Mouse (Mus musculus) cerebral cortex, adult 2 months (tissue): ENCODE measurements around the gene Synpo2.

Experiments used
- WGBS: fragments of 180-500 bp; shearing (Covaris S2); methylation state at CpG from one replicate; pipeline ENCODE4 v1.1.7; 2018; 5-methylcytosine and 5-hydroxymethylcytosine counted together

The Synpo2 gene

DNA sequence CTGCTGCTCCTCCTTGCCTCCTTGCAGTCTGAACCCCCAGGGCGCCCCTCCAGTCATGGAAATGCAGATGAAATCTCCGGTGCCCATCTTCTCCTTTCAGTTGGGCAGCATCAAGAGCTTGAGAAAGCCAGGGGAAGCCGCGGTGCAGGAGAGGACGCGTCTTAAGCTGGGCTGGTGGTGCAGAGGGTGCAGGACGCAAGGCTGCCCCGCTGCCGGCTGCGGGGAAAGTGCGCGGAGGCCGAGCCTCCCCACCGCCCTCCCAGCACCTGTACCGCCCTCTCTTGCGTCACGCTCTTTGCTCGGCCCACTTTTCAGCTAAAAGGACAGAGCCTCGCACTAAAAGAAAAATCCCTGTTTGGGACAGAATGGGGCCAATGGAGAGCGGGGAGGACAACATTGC is at the start of gene Synpo2:
Synpo2 (minus strand) TSS at position 229 of the 400 bp plus-strand sequence.
- WGBS, result 1% methylated on average over 20 of the region's 20 CpGs

GRCm38 (mm10) chr3:123284284-123284683 is 48.3 kb upstream of the Synpo2 start:
- WGBS, result 96% methylated on average over 5 of the region's 5 CpGs

GRCm38 (mm10) chr3:123282866-123283615 is 47.1 kb upstream of the Synpo2 start:
- 93% methylated on average over 12 of the region's 12 CpGs for WGBS

DNA sequence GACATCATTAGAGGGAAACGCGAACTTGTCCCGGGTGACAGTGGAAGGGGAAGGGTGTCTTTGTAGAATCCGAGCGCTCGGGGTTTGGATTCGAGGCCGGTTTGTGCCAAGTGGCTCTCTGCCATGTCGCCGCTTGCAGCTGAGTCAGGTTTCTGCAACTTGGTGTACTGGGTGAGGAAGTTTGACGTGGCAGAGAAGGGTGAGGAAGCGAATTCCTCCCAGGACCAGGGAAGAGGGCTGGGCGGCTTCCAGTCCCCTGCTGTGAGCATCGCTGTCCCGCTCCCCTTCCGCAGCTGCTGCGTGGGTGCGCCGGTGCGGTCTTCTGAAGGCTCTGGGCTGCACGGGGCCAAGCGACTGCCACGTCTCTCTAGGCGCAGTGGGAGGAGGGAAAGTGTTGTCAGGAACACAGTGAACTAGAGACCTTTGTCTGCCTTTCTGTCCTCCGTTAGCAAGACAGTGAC is 31.8 kb upstream of the Synpo2 start:
- whole genome bisulfite sequencing, result under 1% methylated on average over 25 of the region's 25 CpGs

DNA sequence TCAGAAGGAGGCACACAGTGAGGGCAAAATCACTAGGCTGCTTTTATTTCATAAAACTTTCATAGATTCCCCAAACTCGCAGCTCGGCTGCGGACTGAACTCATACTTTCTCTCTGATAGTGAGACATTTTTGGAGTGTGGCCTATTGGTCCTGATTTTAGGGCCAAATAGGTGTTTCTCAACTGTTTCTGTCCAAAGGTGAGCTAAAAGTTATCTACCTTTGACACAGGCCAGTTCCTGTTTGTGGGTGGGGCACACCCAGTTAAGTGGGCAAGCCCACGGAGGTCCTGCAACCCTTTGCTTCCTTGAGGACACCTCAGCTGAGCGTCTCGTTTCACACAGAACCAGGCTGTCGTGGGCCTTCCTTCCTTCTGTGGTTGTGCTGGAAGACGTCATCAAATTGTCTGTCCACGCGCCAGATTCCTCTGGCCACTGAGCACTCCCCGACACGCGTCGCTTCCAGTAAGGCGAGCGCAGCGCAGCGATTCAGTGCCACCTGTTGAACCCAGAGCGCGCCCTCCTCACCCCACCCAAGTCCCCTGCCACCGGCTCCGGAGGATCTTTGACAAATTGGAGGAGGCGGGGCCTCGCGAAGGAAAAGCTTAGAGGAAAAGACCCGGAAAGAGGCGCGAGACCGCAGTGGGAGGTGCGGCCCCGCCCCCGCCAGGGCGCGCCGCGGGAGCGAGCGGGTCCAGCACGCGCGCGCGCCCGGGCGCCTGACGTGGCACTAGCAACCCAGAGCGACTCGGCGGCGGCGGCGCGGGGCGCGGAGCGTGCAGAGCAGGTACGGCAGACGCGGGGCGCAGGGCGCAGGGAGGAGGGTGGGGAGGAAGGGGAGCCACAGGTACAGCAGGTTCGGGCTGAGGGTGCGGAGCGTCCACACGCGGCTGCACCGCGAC is 31.1 kb upstream of the Synpo2 start, which contains the start of gene Sec24d:
Sec24d (plus strand) TSS at position 703 of the 899 bp plus-strand sequence.
- WGBS, result 2% methylated on average over 68 of the region's 68 CpGs

- 34% methylated on average over 6 of the region's 6 CpGs for WGBS
Observed at GRCm38 (mm10) chr3:123264706-123265105, 28.8 kb upstream of the Synpo2 start.

- 67% methylated on average over 4 of the region's 4 CpGs for WGBS
Observed at GRCm38 (mm10) chr3:123258709-123259108, 22.8 kb upstream of the Synpo2 start.

DNA sequence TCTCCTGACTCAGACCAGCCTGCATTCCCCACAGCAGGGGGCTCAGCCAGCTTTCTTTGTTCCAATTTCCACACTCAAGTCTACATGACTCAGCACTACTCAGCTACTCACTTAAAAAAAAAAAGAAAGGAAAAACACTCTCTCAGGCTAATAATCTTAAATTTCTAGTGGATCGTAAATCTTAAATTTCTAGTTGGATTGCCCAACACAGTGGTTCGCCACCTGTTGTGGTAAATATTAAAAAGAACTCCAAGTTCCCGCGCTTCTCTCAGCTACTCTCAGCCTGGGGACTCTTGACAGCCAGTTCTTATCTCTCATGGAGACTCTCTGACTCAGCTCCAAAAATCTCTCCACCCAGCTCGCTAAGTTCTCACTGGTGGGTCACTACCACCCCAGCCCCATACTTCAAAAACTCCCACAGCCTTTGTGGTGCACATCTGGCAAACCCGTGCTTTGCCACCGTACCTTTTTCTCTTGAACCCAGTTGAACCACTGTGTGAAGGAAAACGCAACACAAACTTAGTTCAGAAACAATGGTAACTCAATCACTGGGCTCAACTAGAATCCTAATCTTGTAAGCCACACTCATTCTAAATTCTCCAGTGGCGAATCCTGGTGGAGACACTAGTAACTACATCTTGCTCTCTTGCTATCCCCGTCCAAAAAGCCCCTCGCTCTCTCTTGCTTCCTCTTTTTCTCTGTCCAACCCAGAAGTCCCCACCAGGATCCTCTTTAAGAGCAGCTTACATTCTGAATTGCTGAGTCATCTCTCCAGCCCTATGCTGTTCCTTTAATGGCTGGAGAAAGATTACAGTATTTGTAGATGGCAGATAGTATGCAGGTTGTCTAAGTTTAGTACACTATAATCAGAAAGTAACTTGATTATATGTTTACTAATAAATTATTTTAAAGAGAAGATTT is 20.5 kb upstream of the Synpo2 start:
- WGBS, result 86% methylated on average over 11 of the region's 11 CpGs

DNA sequence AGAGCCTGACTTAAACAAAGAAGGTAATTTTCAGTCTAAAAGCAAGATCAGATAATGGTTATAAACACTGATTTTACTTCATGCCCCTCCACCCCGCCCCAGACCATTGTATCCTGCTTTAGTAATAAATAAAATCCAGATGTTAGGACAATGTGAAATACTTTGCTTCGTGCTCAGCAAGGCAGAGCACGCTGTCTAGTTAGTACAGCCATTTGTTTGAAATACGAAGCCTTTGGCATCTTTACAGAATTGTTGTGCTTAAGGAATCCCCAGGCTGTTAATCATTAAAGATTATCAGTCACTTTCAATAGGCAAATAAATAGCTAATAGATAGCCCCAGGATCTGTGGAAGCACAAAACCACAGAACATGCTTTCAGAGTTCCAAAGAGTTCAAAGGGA is 9.7 kb upstream of the Synpo2 start:
- 66% methylated on average over 4 of the region's 4 CpGs for WGBS

DNA sequence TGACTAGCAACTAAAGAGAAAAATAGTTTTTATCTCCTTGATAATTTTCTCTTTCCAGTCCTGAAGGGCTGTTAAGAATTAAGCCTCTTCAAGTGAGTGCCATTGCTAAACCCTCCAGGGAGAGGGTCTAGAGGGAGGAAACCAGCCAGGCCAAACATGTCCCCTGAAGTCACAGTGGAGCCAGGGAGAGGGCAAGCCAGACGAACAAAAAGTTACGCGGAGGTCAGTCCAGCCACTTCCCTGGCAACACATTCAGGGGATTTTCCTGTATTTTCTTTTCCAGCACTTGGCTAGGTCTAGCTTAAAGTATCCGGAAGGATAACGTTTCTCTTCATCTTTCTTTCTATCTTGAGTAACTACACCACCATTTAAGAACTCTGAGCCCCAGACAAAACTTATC is 8.4 kb upstream of the Synpo2 start:
- 80% methylated on average over 5 of the region's 5 CpGs for WGBS

DNA sequence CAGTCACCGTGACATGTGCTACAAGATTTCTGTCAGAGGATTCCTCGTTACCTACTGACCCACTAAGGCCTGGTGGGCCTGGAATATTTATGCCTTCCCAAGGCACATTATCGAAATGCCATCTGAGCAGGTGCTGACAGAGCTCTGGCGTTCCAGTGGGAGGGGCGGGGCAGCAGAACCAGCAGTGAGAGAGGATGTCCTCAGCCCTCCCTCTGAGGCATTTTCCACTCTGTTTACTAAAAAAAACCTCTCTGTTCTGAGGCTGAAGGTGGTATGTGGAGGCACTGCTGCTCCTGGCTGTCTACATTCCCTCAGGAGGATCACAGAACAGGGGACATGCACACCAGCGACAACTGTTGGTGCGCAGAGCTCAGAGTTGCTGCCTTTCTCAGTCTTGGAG is 1.1 kb upstream of the Synpo2 start:
- WGBS, result 56% methylated on average over 7 of the region's 7 CpGs

- WGBS, result 36% methylated on average over 7 of the region's 7 CpGs
Observed at GRCm38 (mm10) chr3:123235495-123235894, 454 bp downstream of the Synpo2 start.

DNA sequence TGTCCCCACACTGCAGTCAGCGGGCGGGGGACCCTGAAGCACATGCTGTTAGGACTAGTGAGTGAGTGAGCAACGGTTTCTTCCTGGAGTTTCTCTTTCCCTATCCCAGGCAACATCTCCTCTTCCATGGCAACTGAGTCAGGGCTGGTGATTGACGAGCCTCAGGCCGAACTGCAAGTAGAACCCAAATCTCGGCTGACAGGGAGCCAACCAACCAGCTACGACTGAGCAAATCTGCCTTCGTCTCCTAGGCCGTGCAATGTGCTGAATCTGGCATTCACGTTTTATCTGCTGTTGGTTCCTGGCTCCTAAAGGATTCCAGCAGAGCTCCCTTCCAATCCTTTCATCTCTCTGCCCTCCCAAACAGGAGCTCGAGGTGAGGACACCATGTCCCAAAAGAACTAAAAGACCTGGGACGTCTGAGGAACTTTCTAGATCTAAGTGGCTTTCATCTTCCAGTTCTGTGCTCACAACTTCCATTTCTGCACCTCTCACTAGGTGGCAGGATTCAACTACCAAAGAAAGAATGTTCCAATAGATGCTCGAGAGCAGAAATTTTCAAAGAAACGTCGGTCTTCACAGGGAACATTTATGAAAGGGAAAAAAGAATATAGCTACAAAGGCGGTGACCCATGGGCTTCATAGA is 1.6 kb downstream of the Synpo2 start:
- 36% methylated on average over 16 of the region's 16 CpGs for WGBS

GRCm38 (mm10) chr3:123231639-123232038 is 4.3 kb downstream of the Synpo2 start:
- WGBS, result 90% methylated on average over 2 of the region's 2 CpGs

DNA sequence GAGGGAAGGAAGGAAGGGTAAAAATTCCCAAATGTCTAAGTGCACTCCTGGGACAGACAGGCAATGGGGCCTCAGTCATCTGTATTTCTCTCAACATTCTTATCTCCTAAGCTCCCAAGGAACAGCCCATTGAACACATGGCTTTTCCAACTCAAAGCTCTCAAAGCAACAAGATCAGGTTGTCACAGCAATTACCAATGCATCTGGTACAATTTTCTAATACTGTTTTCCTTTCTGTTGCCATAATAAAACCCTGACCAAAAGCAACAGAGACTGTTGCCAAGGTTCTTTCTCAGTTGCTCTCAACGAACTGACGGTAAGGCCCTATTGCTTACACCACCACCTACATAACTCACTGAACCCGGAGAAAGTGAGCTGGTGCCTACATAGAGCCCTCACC is 8.7 kb downstream of the Synpo2 start:
- 90% methylated on average over 3 of the region's 3 CpGs for WGBS

GRCm38 (mm10) chr3:123218646-123219045 is 17.3 kb downstream of the Synpo2 start:
- 73% methylated on average over 6 of the region's 6 CpGs for WGBS

DNA sequence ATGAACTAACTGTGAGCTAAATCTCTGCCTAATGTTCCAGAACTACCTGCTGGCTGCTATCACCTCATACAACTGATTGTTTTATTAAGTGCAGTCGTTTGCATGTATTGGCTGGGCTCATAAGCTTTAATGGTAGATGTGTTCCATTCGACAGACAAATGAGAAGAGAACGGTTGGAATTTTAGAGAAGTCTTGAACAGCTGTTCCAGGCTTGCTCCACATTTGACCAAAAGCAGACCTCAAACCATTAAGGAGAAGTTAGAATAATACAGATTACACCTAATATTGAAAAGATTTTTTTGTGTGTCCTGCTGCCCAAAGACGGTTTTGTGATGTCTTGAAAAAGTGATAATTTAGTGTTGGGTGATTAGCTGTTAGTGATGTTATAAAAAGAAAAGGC is 27.1 kb downstream of the Synpo2 start:
- WGBS, result 80% methylated on average over 4 of the region's 4 CpGs

DNA sequence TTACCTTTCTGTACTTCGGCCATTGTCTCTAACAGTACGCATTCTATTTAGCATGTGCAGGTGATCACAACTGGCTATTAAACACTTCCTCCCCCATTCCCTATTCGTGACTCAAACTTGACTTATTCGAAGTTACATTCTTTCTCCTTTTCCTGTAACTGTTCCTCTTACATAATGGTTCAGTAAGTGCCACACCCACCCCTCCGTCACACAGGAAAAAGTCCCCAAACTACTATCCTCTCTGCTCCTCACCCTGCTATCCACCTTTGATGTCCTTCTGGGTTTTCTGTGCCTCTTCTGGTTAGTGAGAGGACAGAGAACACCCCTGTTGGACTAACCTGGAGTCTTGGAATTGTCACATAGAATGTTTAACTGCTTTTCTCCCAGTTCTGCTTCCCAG is 28.6 kb downstream of the Synpo2 start:
- WGBS, result 69% methylated on average over 5 of the region's 5 CpGs

- WGBS, result 90% methylated on average over 7 of the region's 7 CpGs
Observed at GRCm38 (mm10) chr3:123205485-123205884, 30.5 kb downstream of the Synpo2 start.

- 76% methylated on average over 6 of the region's 6 CpGs for WGBS
Observed at GRCm38 (mm10) chr3:123205065-123205464, 30.9 kb downstream of the Synpo2 start.

- 38% methylated on average over 4 of the region's 4 CpGs for WGBS
Observed at GRCm38 (mm10) chr3:123204658-123205057, 31.3 kb downstream of the Synpo2 start.
